Mouse (Mus musculus) liver, embryonic 14.5 days (tissue): ENCODE measurements around the gene Gm6890.
"Not testable (repeated sequence)": the region's sequence is repeated elsewhere in the genome, so short reads cannot be mapped to it uniquely, and the experiment has no call there.

ENCODE experiments used
- CTCF ChIP-seq: IDR thresholded peaks from 2 replicates; pipeline ENCODE4 v1.5.1; 2016; ENCODE audit warnings: antibody characterized with exemption, low read depth, control low read depth
- EP300 ChIP-seq: IDR thresholded peaks from 2 replicates; pipeline ENCODE4 v1.6.1; 2016; ENCODE audit warnings: antibody characterized with exemption, low read depth

GRCm38 (mm10) chrX:74726195-74726594 lies 14.5 kb upstream of the Gm6890 start:
- not testable (repeated sequence) for TF ChIP-seq CTCF, EP300
